Mouse (Mus musculus) heart, embryonic 14.5 days (tissue): ENCODE data around the gene Lpxn. TPM values are rescaled to one million over a fixed set of nuclear protein-coding genes. Genes with fewer than 3 reads are reported as not detected.
A peak's percentile ranks its signal among the peaks of the same experiment; 100 is the strongest.

Source experiments
- ATAC-seq: fragments of 200-750 bp; cut with Nextera tagmentation; 2 replicates; pipeline ENCODE4 v1.8.0; 2017; ENCODE audit warnings: low read depth, moderate TSS enrichment; ENCODE audit not compliant: insufficient number of reproducible peaks, insufficient read depth, low FRiP score
- H3K27ac ChIP-seq, 2 experiments: fragments of 200-500 bp in 1 of 2; fragments of 300-500 bp in 1 of 2; sonication (generic) in 1 of 2; replicated peaks in 1 of 2; 2 replicates each; pipeline ENCODE4 v1.5.1; 2012 to 2014; ENCODE audit warnings: low read depth in 2 of 2, low read length in 2 of 2, control low read depth in 1 of 2, mild to moderate bottlenecking in 1 of 2, mixed read lengths in 1 of 2; ENCODE audit not compliant: control insufficient read depth in 1 of 2, insufficient read depth in 1 of 2
- H3K27me3 ChIP-seq: fragments of 300-500 bp; sonication (generic); 2 replicates; pipeline ENCODE4 v1.6.1; 2014; ENCODE audit warnings: mild to moderate bottlenecking, low read length, control low read depth; ENCODE audit not compliant: control insufficient read depth, insufficient read depth
- H3K36me3 ChIP-seq: fragments of 300-500 bp; sonication (generic); 2 replicates; pipeline ENCODE4 v1.6.1; 2014; ENCODE audit warnings: mild to moderate bottlenecking, control low read depth, low read length, mixed read lengths; ENCODE audit not compliant: control insufficient read depth, insufficient read depth
- H3K4me1 ChIP-seq, 2 experiments: fragments of 200-500 bp in 1 of 2; fragments of 300-500 bp in 1 of 2; sonication (generic) in 1 of 2; 2 replicates each; pipeline ENCODE4 v1.6.1; 2012 to 2014; ENCODE audit warnings: low read length in 2 of 2, control low read depth in 1 of 2, mixed read lengths in 1 of 2; ENCODE audit not compliant: control insufficient read depth in 2 of 2, insufficient read depth in 2 of 2
- H3K4me2 ChIP-seq: fragments of 300-500 bp; sonication (generic); 2 replicates; pipeline ENCODE4 v1.6.1; 2014; ENCODE audit warnings: mild to moderate bottlenecking, low read length
- H3K4me3 ChIP-seq, 2 experiments: fragments of 200-500 bp in 1 of 2; fragments of 300-500 bp in 1 of 2; sonication (generic) in 1 of 2; 2 replicates each; pipeline ENCODE4 v1.5.1; 2012 to 2014; ENCODE audit warnings: low read length in 2 of 2, mild to moderate bottlenecking in 2 of 2, control low read depth in 1 of 2, low read depth in 1 of 2, moderate library complexity in 1 of 2; ENCODE audit not compliant: control insufficient read depth in 1 of 2, insufficient read depth in 1 of 2
- H3K9ac ChIP-seq: fragments of 300-500 bp; sonication (generic); 2 replicates; pipeline ENCODE4 v1.6.1; 2014; ENCODE audit warnings: mild to moderate bottlenecking, low read length
- H3K9me3 ChIP-seq: fragments of 300-500 bp; sonication (generic); 2 replicates; pipeline ENCODE4 v1.6.1; 2016; ENCODE audit warnings: low read length, control low read depth; ENCODE audit not compliant: control insufficient read depth
- WGBS: fragments of 180-500 bp; shearing (Covaris S2); extraction: QIAGEN DNeasy Blood & Tissue Kit; methylation state at CpG from one replicate; pipeline ENCODE4 v1.1.7; 2014; 5-methylcytosine and 5-hydroxymethylcytosine counted together
- polyA plus RNA-seq: library from polyadenylated mRNA; unstranded; fragments of >200 nt; fragmentation: Nextera tagmentation; extraction: Ambion mirVana; gene quantifications from 2 replicates; pipeline ENCODE4 v1.2.1, GENCODE M21; 2014

The Lpxn gene
- polyA plus RNA-seq, 1 experiment from 2014 or later, result 0.92 TPM

DNA sequence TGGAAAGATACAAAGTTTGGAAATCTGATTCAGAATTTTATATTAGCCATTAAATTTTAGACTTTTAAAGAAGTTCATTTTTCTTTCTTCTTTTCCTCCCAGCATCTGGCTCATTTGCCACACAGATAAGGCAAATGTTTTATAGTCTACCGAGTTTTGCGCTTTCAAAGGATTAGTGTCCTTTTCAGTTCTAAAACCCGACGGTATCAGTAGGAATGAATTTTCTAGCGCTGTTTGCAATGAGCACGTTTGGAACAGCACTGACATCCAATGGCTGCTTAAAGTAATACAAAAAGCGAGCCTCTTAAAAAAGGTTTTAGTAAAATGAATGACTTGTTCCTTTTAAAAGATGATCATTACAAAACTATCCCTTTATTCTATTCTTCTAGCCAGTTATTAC lies 1.1 kb downstream of the Lpxn start:
- H3K9me3 ChIP-seq, result no peaks in the 10 kb centered on the region
- H3K9ac ChIP-seq, result peak overlapping the region; percentile 98
- 2% methylated on average over 7 of the region's 7 CpGs for WGBS
- H3K4me2 ChIP-seq, result peak overlapping the region; percentile 87
- peak overlapping the region; percentile 87 to 96; a peak in 3 of 4 replicates for H3K4me3 ChIP-seq
- H3K27ac ChIP-seq, result peak overlapping the region; percentile 100
- H3K4me1 ChIP-seq, result peaks cover 0 to 8% of the 10 kb centered on the region in 2 experiments; a peak in 2 of 4 replicates
- H3K36me3 ChIP-seq, result no peaks in the 10 kb centered on the region
- no peaks in the 10 kb centered on the region for H3K27me3 ChIP-seq
- ATAC-seq, result no peak

DNA sequence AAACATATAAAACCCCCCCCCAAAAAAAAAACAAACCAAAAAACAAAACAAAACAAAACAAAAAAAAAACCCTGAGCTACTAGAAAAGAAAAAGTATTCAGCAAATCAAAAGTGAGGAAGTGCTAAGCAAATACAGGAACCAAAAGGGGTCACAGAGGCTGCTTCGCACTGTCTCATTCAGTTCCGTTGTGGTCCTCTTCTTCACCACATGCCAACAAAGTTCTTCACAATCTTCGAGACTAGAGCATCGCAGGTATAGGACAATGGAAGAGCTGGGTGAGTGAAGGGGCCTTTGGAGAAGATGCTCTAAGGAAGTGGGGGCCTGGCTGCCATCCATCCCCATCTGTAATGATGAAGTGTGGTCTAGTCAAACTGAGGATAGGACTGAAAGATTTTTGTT lies 2.4 kb downstream of the Lpxn start:
- no peaks in the 10 kb centered on the region for H3K9me3 ChIP-seq
- 69% methylated on average over 4 of the region's 4 CpGs for WGBS
- H3K4me3 ChIP-seq, result no peak overlapping the region
- no peak overlapping the region for H3K27ac ChIP-seq
- H3K4me2 ChIP-seq, result no peak overlapping the region
- no peak for ATAC-seq
- no peaks in the 10 kb centered on the region for H3K27me3 ChIP-seq
- peaks cover 0 to 2% of the 10 kb centered on the region in 2 experiments; a peak in 1 of 4 replicates for H3K4me1 ChIP-seq
- H3K36me3 ChIP-seq, result no peaks in the 10 kb centered on the region
- H3K9ac ChIP-seq, result no peak overlapping the region

GRCm38 (mm10) chr19:12799081-12799480 lies 3.1 kb downstream of the Lpxn start:
- ATAC-seq, result no peak
- H3K36me3 ChIP-seq, result no peaks in the 10 kb centered on the region
- H3K4me3 ChIP-seq, result no peak overlapping the region
- no peak overlapping the region for H3K4me2 ChIP-seq
- 78% methylated on average over 3 of the region's 3 CpGs for WGBS
- H3K9me3 ChIP-seq, result no peaks in the 10 kb centered on the region
- H3K4me1 ChIP-seq, result no peaks in the 10 kb centered on the region
- H3K27me3 ChIP-seq, result no peaks in the 10 kb centered on the region
- H3K27ac ChIP-seq, result no peak overlapping the region
- H3K9ac ChIP-seq, result no peak overlapping the region

GRCm38 (mm10) chr19:12800621-12801020 lies 4.6 kb downstream of the Lpxn start:
- H3K9me3 ChIP-seq, result no peaks in the 10 kb centered on the region
- 62% methylated on average over 2 of the region's 2 CpGs for WGBS
- H3K4me3 ChIP-seq, result no peak overlapping the region
- no peak overlapping the region for H3K27ac ChIP-seq
- H3K36me3 ChIP-seq, result no peaks in the 10 kb centered on the region
- no peak overlapping the region for H3K9ac ChIP-seq
- H3K4me2 ChIP-seq, result no peak overlapping the region
- H3K27me3 ChIP-seq, result no peaks in the 10 kb centered on the region
- no peak for ATAC-seq
- no peaks in the 10 kb centered on the region for H3K4me1 ChIP-seq

DNA sequence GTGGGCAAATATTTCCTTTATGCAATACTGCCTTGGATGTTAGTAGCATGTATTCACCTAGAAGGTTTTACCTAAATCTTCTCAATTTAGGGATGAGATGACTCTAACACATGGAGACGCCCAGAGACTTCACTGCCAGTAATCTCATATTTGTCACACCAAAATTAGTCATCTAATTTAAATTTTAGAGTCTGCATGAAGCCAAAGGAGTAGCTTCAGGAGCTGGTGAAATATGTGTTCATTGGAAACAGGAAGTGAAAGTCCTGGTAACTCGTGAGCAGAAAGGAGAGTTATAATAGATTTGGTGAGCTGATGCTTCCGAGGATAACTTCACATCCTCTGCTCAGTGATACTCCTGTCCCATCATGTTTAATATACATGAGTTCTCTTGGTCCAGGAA lies 5.1 kb downstream of the Lpxn start:
- Histone ChIP-seq H3K9ac (no peak overlapping the region), H3K4me3 (no peak overlapping the region), H3K27me3 (no peaks in the 10 kb centered on the region), H3K4me2 (no peak overlapping the region), H3K9me3 (no peaks in the 10 kb centered on the region), H3K36me3 (no peaks in the 10 kb centered on the region), H3K27ac (no peak overlapping the region), H3K4me1 (no peaks in the 10 kb centered on the region)
- no peak for ATAC-seq
- 61% methylated on average over 3 of the region's 3 CpGs for WGBS

GRCm38 (mm10) chr19:12802830-12803229 lies 6.8 kb downstream of the Lpxn start:
- Histone ChIP-seq H3K27ac (no peak overlapping the region), H3K9ac (no peak overlapping the region), H3K9me3 (no peaks in the 10 kb centered on the region), H3K4me1 (no peaks in the 10 kb centered on the region), H3K27me3 (no peaks in the 10 kb centered on the region), H3K4me3 (no peak overlapping the region), H3K4me2 (no peak overlapping the region), H3K36me3 (no peaks in the 10 kb centered on the region)
- 72% methylated on average over 3 of the region's 3 CpGs for WGBS
- ATAC-seq, result no peak

GRCm38 (mm10) chr19:12804237-12804636 lies 8.2 kb downstream of the Lpxn start:
- WGBS, result 64% methylated on average over 1 of the region's 1 CpGs
- Histone ChIP-seq H3K9ac (no peak overlapping the region), H3K36me3 (no peaks in the 10 kb centered on the region), H3K4me2 (no peak overlapping the region), H3K27me3 (no peaks in the 10 kb centered on the region), H3K4me1 (no peaks in the 10 kb centered on the region), H3K9me3 (no peaks in the 10 kb centered on the region), H3K27ac (no peak overlapping the region), H3K4me3 (no peak overlapping the region)
- no peak for ATAC-seq

DNA sequence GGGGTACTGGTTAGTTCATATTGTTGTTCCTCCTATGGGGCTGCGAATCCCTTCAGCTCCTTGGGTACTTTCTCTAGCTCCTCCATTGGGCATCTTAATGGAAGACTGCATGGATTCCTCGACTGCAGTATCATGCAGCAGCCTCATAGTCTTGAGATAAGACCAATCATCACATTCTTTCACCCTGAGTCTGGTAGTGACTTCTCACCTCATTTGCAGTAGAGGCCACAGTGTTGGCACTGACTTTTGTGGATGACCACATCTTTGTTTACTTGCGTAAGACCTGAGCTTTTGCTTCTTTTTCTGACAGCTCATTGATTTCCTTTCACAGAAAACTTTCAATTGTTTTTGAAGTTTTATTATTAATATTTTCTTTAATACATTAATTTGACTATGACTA lies 9.7 kb downstream of the Lpxn start:
- ATAC-seq, result no peak
- H3K9ac ChIP-seq, result no peak overlapping the region
- WGBS, result 57% methylated on average over 3 of the region's 3 CpGs

More for the DNA sequence above, 9.7 kb downstream of the Lpxn start:
- Histone ChIP-seq H3K27ac (no peak overlapping the region), H3K4me1 (no peaks in the 10 kb centered on the region), H3K9me3 (no peaks in the 10 kb centered on the region), H3K4me2 (no peak overlapping the region), H3K4me3 (no peak overlapping the region), H3K36me3 (no peaks in the 10 kb centered on the region), H3K27me3 (no peaks in the 10 kb centered on the region)
